Mouse (Mus musculus) midbrain, postnatal 0 days (tissue): ENCODE data around the gene Fam76a. TPM values are rescaled to one million over a fixed set of nuclear protein-coding genes. Genes with fewer than 3 reads are reported as not detected.

Experiments used
- ATAC-seq: fragments of 200-750 bp; cut with Nextera tagmentation; 2 replicates; pipeline ENCODE4 v1.8.0; 2017; ENCODE audit warnings: moderate number of reproducible peaks, mild to moderate bottlenecking, moderate TSS enrichment, moderate library complexity; ENCODE audit not compliant: low FRiP score
- DNase-seq: peaks from one replicate; pipeline ENCODE4 v3.0.0-alpha.2; 2015; ENCODE audit warnings: low spot score
- H3K27ac ChIP-seq: fragments of 300-500 bp; sonication (generic); 2 replicates; pipeline ENCODE4 v1.5.1; 2014; ENCODE audit warnings: low read depth, mild to moderate bottlenecking, low read length, mixed read lengths
- H3K27me3 ChIP-seq: fragments of 300-500 bp; sonication (generic); 2 replicates; pipeline ENCODE4 v1.6.1; 2014; ENCODE audit warnings: low read length, control low read depth, mixed read lengths; ENCODE audit not compliant: insufficient read depth
- H3K36me3 ChIP-seq: fragments of 300-500 bp; sonication (generic); 2 replicates; pipeline ENCODE4 v1.6.1; 2014; ENCODE audit warnings: low read length, control low read depth, mixed read lengths; ENCODE audit not compliant: insufficient read depth
- H3K4me1 ChIP-seq: fragments of 300-500 bp; sonication (generic); 2 replicates; pipeline ENCODE4 v1.6.1; 2014; ENCODE audit warnings: mild to moderate bottlenecking, control low read depth, antibody characterized with exemption, low read length, mixed read lengths; ENCODE audit not compliant: insufficient read depth
- H3K4me2 ChIP-seq: fragments of 300-500 bp; sonication (generic); 2 replicates; pipeline ENCODE4 v1.6.1; 2014; ENCODE audit warnings: low read depth, mild to moderate bottlenecking, low read length, mixed read lengths; ENCODE audit not compliant: poor library complexity, severe bottlenecking
- H3K4me3 ChIP-seq: fragments of 300-500 bp; sonication (generic); 2 replicates; pipeline ENCODE4 v1.5.1; 2014; ENCODE audit warnings: low read depth, mild to moderate bottlenecking, low read length, moderate library complexity
- H3K9ac ChIP-seq: fragments of 300-500 bp; sonication (generic); replicated peaks from 2 replicates; pipeline ENCODE4 v1.6.1; 2014; ENCODE audit warnings: mild to moderate bottlenecking, low read length, moderate library complexity, mixed read lengths; ENCODE audit not compliant: poor library complexity, severe bottlenecking
- H3K9me3 ChIP-seq: fragments of 300-500 bp; sonication (generic); 2 replicates; pipeline ENCODE4 v1.6.1; 2016; ENCODE audit warnings: low read length, control low read depth
- CTCF ChIP-seq: IDR thresholded peaks from 2 replicates; pipeline ENCODE4 v1.5.1; 2016; ENCODE audit warnings: antibody characterized with exemption, mild to moderate bottlenecking
- WGBS: fragments of 180-500 bp; shearing (Covaris S2); extraction: QIAGEN DNeasy Blood & Tissue Kit; methylation state at CpG from one replicate; pipeline ENCODE4 v1.1.7; 2014; 5-methylcytosine and 5-hydroxymethylcytosine counted together
- polyA plus RNA-seq: library from polyadenylated mRNA; unstranded; fragments of >200 nt; fragmentation: Nextera tagmentation; extraction: Ambion mirVana; gene quantifications from 2 replicates; pipeline ENCODE4 v1.2.1, GENCODE M21; 2015
- total RNA-seq: library from RNA; depleted of rRNA; stranded (reverse); fragments of >200 nt; gene quantifications from 2 replicates; pipeline ENCODE4 v1.2.3, GENCODE M21; 2014

Gene Fam76a
- total and polyA plus RNA-seq, 2 experiments from 2014 or later = 16.6 to 31.0 TPM

DNA sequence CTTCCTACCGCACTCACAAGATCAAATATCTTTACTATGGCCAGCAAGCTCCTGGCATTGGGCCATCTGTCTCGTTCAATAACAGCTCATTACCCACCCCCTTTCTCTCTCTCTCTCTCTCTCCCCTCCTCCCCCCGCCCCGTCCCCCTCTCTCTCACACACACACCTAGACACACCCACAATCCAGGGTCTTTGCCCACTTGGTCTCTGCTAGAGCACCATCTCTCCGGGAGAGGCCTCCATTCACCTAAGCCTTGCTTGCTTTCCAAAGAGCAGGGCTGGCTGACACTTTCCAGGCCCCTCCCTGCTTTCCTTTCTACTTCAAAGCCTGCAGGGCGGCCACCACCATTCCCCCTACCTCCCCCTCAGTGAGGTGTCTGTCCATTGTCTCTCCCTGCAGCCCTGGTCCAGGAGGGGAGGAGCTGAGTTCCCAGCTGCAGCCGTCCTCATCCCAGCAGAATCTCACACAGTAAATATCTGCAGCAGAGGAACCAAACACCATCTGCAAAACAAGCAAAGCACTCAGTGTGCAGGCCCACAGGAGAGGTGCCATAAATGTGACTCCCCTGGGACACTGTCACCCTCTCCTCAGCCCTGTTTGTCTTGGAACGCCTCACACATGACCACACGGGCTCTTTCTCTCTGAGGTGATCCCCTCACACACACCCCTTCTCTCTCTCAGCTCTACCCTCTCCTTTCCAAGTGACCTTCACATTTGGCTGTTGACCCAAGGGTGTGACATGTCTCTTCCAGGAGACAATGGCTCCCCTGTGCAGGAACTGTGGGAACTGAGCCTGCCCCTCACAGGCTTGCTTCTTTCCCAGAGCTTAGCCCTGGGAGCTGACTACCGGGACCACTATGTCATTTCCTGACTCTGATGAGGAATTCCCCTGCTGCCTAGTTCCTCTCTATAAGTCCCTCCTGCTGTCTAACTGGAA is 36.7 kb upstream of the Fam76a start:
- H3K27me3 ChIP-seq = no peaks in the 10 kb centered on the region
- H3K4me1 ChIP-seq = no peaks in the 10 kb centered on the region
- no peaks in the 10 kb centered on the region for H3K36me3 ChIP-seq
- 15% methylated on average over 10 of the region's 10 CpGs for WGBS
- ATAC-seq (peak; percentile 47; the same call in 1 of the 2 replicates), DNase-seq (peak; percentile 55)
- no peaks in the 10 kb centered on the region for H3K9me3 ChIP-seq
- no peak overlapping the region for H3K4me3 ChIP-seq
- TF ChIP-seq CTCF = no peak
- no peak overlapping the region for H3K9ac ChIP-seq
- no peak overlapping the region for H3K4me2 ChIP-seq
- peak overlapping the region; percentile 13 for H3K27ac ChIP-seq

DNA sequence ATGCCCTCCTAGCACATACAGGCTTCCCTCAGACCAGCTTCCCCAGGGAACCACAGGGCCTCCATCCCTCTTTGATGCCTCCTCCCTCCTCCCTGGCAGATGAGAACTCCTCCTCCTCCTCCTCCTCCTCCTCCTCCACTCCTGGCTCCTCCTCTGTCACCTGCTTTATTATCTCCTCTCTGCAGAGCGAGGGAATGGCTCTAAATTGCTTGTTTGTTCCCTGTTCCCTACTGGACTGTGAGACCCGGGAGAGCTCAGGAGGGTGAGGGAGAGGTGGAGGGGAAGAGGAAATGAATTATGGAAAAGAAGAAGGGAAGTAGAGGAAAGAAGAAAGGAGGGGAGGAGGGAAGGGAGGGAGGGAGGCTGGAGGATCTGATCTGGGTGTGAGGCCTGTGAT is 33.0 kb upstream of the Fam76a start:
- H3K4me2 ChIP-seq = no peak overlapping the region
- no peak for TF ChIP-seq CTCF
- DNase-seq (no peak), ATAC-seq (no peak)
- H3K36me3 ChIP-seq = no peaks in the 10 kb centered on the region
- no peaks in the 10 kb centered on the region for H3K4me1 ChIP-seq
- H3K27me3 ChIP-seq = no peaks in the 10 kb centered on the region
- no peak overlapping the region for H3K4me3 ChIP-seq
- no peak overlapping the region for H3K9ac ChIP-seq
- 16% methylated on average over 2 of the region's 2 CpGs for WGBS
- H3K27ac ChIP-seq = no peak overlapping the region
- H3K9me3 ChIP-seq = no peaks in the 10 kb centered on the region

DNA sequence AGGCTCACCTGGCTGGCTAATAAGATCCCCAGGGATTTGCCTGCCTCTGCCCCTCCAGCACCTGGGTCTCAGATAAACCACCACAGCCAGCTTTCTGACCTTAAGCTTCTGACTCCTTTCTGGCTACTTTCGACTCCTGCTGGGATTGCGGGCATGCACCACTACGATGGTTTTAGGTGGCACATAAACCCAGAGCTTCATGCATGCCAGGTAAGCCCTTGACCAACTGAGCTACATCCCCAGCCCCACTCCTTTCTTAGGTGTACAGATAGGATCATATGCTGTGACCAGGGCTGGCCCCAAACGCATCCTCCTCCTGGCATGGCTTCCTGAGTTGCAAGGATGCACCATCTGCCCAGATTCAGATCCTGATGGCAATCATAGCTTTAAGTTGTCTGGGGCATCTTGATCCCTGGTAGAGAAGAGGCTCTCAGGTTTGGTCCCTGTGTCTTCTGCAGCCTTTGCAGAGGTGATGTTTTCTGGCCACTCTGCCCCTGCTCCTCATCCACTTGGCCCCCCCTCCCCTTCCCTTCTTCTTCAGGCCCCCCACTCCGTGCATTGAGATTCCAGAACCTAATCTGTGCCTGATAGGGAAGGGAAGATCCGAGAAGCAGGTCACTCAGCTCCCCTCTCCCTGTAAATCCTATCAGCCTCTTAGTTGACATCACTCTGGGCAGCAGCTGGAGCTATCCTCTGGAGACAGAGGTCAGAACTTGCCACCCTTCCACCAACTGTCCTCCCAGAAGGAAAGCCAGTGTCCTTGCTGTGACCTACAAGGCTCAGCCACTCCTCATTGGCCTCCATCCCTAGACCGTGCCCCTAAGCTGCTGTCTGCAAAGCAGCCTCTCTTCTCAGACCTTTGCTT is 32.4 kb upstream of the Fam76a start:
- no peaks in the 10 kb centered on the region for H3K27me3 ChIP-seq
- ATAC-seq = no peak
- WGBS = 64% methylated on average over 7 of the region's 7 CpGs
- no peaks in the 10 kb centered on the region for H3K4me1 ChIP-seq
- no peak overlapping the region for H3K4me2 ChIP-seq
- H3K4me3 ChIP-seq = no peak overlapping the region
- H3K9ac ChIP-seq = no peak overlapping the region
- H3K9me3 ChIP-seq = no peaks in the 10 kb centered on the region
- DNase-seq = no peak
- H3K27ac ChIP-seq = no peak overlapping the region
- TF ChIP-seq CTCF = no peak
- H3K36me3 ChIP-seq = no peaks in the 10 kb centered on the region

DNA sequence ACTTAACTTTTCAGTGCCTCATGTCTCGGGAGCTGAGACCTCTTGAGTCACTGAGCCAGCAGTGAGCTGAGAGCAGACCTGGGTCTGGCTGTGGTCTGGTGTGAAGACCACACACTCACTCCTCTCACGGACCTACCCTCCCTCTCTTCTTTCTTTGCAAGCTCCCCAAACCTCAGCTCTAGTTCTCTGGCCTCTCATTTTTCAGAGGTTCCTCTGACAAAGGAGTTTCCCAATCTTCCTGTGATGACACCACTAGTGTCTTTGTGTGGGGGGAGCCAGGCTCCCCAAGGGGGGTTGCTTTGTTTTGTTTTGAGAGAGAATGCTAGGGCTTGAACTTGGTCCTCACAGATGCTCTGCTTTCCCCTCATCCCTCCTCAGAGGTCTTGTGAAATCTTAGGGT is 28.6 kb upstream of the Fam76a start:
- Histone ChIP-seq H3K9me3 (no peaks in the 10 kb centered on the region), H3K27me3 (no peaks in the 10 kb centered on the region), H3K36me3 (no peaks in the 10 kb centered on the region), H3K9ac (no peak overlapping the region), H3K4me1 (peaks cover 1% of the 10 kb centered on the region; the same call in 1 of the 2 replicates), H3K27ac (no peak overlapping the region), H3K4me2 (no peak overlapping the region), H3K4me3 (no peak overlapping the region)
- TF ChIP-seq CTCF = no peak
- ATAC-seq (no peak), DNase-seq (no peak)
- 64% methylated on average over 2 of the region's 2 CpGs for WGBS

DNA sequence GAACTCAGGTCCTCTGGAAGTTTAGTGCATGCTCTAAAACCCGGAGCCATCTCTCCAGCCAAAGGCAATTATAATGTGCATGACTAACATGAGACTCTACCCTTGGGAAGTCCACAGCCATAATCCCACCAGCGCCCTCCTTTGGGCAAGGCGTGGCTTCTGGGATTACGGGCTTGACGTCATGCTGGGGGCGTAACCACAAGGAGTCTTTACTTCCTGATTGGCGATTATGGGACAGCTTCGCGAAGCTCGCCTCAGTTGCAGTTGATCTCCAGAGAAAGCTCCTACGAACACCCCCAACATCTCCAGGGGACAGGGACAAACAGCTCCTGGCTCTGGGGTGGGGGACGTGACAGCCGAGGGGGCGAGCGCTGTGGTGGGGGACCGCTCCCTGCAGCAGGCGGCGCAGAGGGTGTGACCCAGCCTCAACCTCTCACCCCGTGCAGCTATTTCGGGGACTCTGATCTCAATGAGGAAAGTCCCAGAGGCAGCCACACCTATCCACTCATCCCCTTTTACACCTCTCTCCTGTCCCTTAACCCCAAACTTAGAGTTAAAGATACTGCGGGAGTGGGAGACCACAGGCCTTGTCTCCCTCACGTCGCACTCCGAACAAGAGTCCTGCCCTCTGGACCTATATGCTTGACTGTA is 27.6 kb upstream of the Fam76a start:
- H3K4me2 ChIP-seq = no peak overlapping the region

More for the DNA sequence above, 27.6 kb upstream of the Fam76a start:
- Histone ChIP-seq H3K9ac (no peak overlapping the region), H3K27ac (no peak overlapping the region), H3K27me3 (no peaks in the 10 kb centered on the region), H3K36me3 (no peaks in the 10 kb centered on the region), H3K4me3 (no peak overlapping the region), H3K4me1 (peaks cover 4% of the 10 kb centered on the region; the same call in 1 of the 2 replicates), H3K9me3 (no peaks in the 10 kb centered on the region)
- DNase-seq (no peak), ATAC-seq (no peak)
- no peak for TF ChIP-seq CTCF
- 24% methylated on average over 23 of the region's 24 CpGs for WGBS
